Mouse (Mus musculus) hindbrain, embryonic 12.5 days (tissue): ENCODE data around the gene Kmt2c. TPM values are rescaled to one million over a fixed set of nuclear protein-coding genes. Genes with fewer than 3 reads are reported as not detected.
"Not testable (repeated sequence)": the region's sequence is repeated elsewhere in the genome, so short reads cannot be mapped to it uniquely, and the experiment has no call there.

Source experiments
- ATAC-seq: fragments of 200-750 bp; cut with Nextera tagmentation; 2 replicates; pipeline ENCODE4 v1.8.0; 2017; ENCODE audit warnings: moderate TSS enrichment; ENCODE audit not compliant: low FRiP score
- H3K27ac ChIP-seq: fragments of 300-500 bp; sonication (generic); 2 replicates; pipeline ENCODE4 v1.5.1; 2016; ENCODE audit warnings: mild to moderate bottlenecking
- H3K27me3 ChIP-seq: fragments of 300-500 bp; sonication (generic); 2 replicates; pipeline ENCODE4 v1.6.1; 2016; ENCODE audit warnings: mild to moderate bottlenecking
- H3K36me3 ChIP-seq: fragments of 300-500 bp; sonication (generic); 2 replicates; pipeline ENCODE4 v1.6.1; 2016; ENCODE audit warnings: mild to moderate bottlenecking
- H3K4me1 ChIP-seq: fragments of 300-500 bp; sonication (generic); 2 replicates; pipeline ENCODE4 v1.6.1; 2016
- H3K4me2 ChIP-seq: fragments of 300-500 bp; sonication (generic); replicated peaks from 2 replicates; pipeline ENCODE4 v1.6.1; 2016; ENCODE audit warnings: mild to moderate bottlenecking
- H3K4me3 ChIP-seq: fragments of 300-500 bp; sonication (generic); 2 replicates; pipeline ENCODE4 v1.5.1; 2016; ENCODE audit warnings: mild to moderate bottlenecking
- H3K9ac ChIP-seq: fragments of 300-500 bp; sonication (generic); 2 replicates; pipeline ENCODE4 v1.6.1; 2016; ENCODE audit warnings: mild to moderate bottlenecking, moderate library complexity
- H3K9me3 ChIP-seq: fragments of 300-500 bp; sonication (generic); replicated peaks from 2 replicates; pipeline ENCODE4 v1.6.1; 2016; ENCODE audit warnings: mild to moderate bottlenecking
- WGBS: fragments of 180-500 bp; shearing (Covaris S2); methylation state at CpG from one replicate; pipeline ENCODE4 v1.1.7; 2016; 5-methylcytosine and 5-hydroxymethylcytosine counted together
- polyA plus RNA-seq: library from polyadenylated mRNA; unstranded; fragments of >200 nt; fragmentation: Nextera tagmentation; extraction: Ambion mirVana; gene quantifications from 2 replicates; pipeline ENCODE4 v1.2.1, GENCODE M21; 2016

Kmt2c gene
- polyA plus RNA-seq, 1 experiment from 2014 or later, result 27.9 TPM

- Histone ChIP-seq H3K27ac (no peak overlapping the region), H3K9me3 (no peaks in the 10 kb centered on the region), H3K36me3 (no peaks in the 10 kb centered on the region), H3K9ac (no peak overlapping the region), H3K4me1 (peaks cover 10% of the 10 kb centered on the region), H3K4me3 (peak overlapping the region; percentile 71; the same call in 1 of the 2 replicates), H3K27me3 (no peaks in the 10 kb centered on the region), H3K4me2 (peak overlapping the region; percentile 70)
- WGBS, result 71% methylated on average over 7 of the region's 7 CpGs
- no peak for ATAC-seq
Observed at GRCm38 (mm10) chr5:25500686-25501085, 2.1 kb upstream of the Kmt2c start.

DNA sequence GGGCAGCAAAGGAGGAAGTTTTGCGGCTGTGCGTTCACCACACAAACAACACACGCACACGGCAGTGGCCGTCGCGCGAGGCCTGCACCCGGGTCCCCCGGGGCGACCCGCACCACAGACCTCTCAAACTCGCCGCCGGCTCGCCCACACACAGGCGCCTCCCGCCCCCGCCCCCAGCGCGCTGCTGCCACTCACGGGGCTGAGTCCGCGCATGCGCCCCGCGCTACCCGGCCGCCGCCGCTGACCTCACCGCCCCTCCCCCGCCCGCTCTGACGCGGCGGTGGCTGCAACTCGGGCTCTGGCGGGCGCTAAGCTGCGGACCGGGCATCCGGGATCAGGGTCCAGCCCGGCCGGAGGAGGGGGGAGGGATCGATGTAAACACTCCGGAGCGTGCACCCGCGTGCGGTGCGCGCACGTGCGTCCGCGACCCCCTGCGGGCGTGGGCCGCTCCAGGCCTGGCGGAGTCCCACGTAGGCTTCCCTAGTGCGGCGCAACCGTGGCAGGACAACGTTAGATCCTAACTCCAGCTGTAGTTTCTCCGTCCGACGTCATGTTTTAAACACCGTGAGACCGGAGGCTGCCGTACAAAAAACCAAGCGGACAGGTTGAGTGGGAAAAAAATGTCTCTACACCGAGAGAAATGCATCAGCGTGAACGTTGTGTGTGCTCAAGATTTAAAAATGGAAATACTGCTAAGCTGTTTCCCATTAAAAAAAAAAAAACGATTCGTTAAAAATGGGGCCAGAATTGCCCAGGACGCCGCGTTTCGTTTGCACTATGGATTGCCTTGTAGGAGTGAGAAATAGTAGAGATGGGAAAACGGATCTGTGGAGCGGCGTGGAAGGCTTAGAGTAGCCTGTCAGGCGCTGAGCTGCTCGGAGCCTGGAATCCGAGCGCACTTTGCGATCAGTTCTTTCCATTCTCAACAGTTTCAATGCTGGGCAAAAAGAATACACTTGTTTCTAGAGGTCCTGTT, 1.1 kb upstream of the Kmt2c start:
- H3K27ac ChIP-seq, result peak overlapping the region; percentile 100
- H3K9me3 ChIP-seq, result no peaks in the 10 kb centered on the region
- ATAC-seq, result peak; percentile 88
- no peaks in the 10 kb centered on the region for H3K27me3 ChIP-seq
- peak overlapping the region; percentile 70 for H3K4me2 ChIP-seq
- peaks cover 12% of the 10 kb centered on the region for H3K4me1 ChIP-seq
- peak overlapping the region; percentile 74 for H3K9ac ChIP-seq
- H3K4me3 ChIP-seq, result peak overlapping the region; percentile 71
- under 1% methylated on average over 77 of the region's 90 CpGs for WGBS
- H3K36me3 ChIP-seq, result no peaks in the 10 kb centered on the region

DNA sequence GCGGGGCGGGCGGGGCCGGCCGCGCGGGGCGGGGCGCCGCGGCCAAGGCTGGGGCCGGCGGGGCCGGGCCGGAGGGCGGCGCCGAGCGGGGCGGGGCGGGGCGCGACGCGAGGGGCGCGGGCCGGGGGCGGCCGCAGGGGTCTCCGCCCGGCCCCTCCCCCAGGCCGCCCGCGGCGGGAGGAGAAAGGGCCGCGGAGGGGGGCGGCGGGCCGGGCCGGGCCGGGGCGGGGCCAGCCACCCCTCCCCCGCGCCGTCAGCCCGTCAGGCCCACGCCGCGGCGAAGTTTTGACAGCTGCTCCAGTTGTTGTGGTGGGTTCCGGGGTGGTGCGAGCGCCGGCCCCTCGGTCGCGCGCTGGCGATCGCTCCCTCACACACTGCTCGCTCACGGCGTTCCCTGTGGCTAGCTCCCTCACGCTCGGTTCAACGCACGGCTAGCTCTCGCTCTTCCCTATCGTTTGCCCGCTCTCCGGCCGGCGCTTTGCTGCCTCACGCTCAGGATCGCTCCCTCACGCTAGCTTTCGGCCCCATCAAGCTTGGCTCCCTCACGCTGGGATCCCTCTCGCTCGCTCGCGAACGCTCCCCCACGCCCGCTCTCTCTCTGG, 339 bp upstream of the Kmt2c start:
- ATAC-seq, result peak; percentile 89
- under 1% methylated on average over 49 of the region's 87 CpGs for WGBS

DNA sequence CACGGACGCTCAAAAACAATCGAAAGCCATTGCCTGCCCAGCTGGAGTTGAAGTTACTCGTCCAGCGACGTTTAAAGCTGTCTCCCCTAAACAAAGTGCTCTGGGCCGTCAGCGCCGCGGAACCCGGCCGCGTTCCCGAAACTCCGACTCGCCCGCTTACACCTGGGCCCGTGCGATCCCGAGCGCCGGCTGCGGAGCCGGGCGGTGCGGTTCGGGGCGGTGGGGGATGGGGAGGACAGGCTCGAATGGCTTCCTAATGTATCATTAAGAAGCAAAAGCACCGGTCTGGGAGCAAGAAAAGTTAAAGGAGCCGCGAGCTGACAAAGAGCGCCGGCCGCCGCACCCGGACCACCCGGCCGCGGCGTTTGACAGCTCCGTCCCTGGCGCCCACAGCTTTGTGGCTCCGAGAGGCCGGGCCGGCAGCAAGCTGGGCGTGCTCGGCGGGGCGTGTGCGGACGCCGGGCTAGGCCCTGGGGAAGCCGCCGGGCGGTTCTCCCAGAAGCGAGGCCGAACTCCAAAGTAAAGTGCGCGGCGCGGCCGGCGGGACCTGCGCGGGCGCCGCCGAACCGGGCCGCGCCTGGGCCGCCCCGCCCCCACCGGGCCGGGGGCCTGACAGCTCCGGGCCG, 750 bp downstream of the Kmt2c start:
- Histone ChIP-seq H3K27me3 (no peaks in the 10 kb centered on the region), H3K4me2 (peak overlapping the region; percentile 90), H3K9me3 (no peaks in the 10 kb centered on the region), H3K4me3 (peak overlapping the region; percentile 96), H3K36me3 (no peaks in the 10 kb centered on the region), H3K9ac (peak overlapping the region; percentile 94), H3K4me1 (peaks cover 13% of the 10 kb centered on the region), H3K27ac (peak overlapping the region; percentile 99)
- peak; percentile 18 for ATAC-seq
- under 1% methylated on average over 61 of the region's 78 CpGs for WGBS

More for the DNA sequence above, 339 bp upstream of the Kmt2c start:
- peak overlapping the region; percentile 100 for H3K27ac ChIP-seq
- no peaks in the 10 kb centered on the region for H3K36me3 ChIP-seq
- peak overlapping the region; percentile 96 for H3K4me3 ChIP-seq
- H3K27me3 ChIP-seq, result no peaks in the 10 kb centered on the region
- H3K9me3 ChIP-seq, result no peaks in the 10 kb centered on the region
- H3K9ac ChIP-seq, result peak overlapping the region; percentile 74
- H3K4me1 ChIP-seq, result peaks cover 13% of the 10 kb centered on the region
- H3K4me2 ChIP-seq, result peak overlapping the region; percentile 70

- peaks cover 13% of the 10 kb centered on the region for H3K4me1 ChIP-seq
- H3K27ac ChIP-seq, result peak overlapping the region; percentile 99
- H3K9me3 ChIP-seq, result no peaks in the 10 kb centered on the region
- peak overlapping the region; percentile 90 for H3K4me2 ChIP-seq
- H3K36me3 ChIP-seq, result no peaks in the 10 kb centered on the region
- H3K9ac ChIP-seq, result peak overlapping the region; percentile 94
- no peaks in the 10 kb centered on the region for H3K27me3 ChIP-seq
- WGBS, result under 1% methylated on average over 10 of the region's 10 CpGs
- H3K4me3 ChIP-seq, result peak overlapping the region; percentile 96
- no peak for ATAC-seq
Observed at GRCm38 (mm10) chr5:25497369-25497719, 1.2 kb downstream of the Kmt2c start.

DNA sequence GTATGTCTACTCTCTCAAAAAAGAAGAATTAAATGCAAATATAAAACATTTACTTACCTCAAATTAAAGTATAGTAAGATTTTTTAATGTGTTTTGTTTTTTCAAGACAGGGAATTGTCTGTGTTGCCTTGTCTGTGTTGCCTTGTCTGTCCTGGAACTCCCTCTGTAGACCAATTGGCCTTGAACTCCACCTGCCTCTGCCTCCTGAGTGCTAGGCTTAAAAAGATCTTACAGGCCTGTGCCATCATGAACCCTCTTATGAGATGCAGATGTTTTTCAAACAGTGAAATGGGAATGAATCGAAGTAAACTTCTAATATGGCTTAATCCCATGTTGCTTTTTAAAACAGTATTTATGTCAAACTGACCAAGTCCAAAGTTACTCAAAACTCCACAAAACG, 1.9 kb downstream of the Kmt2c start:
- Histone ChIP-seq H3K4me1 (peaks cover 13% of the 10 kb centered on the region), H3K27ac (no peak overlapping the region), H3K9me3 (no peaks in the 10 kb centered on the region), H3K36me3 (no peaks in the 10 kb centered on the region), H3K4me2 (peak overlapping the region; percentile 90), H3K9ac (peak overlapping the region; percentile 94; the same call in 1 of the 2 replicates), H3K4me3 (peak overlapping the region; percentile 96), H3K27me3 (no peaks in the 10 kb centered on the region)
- WGBS, result 57% methylated on average over 2 of the region's 2 CpGs
- no peak for ATAC-seq

DNA sequence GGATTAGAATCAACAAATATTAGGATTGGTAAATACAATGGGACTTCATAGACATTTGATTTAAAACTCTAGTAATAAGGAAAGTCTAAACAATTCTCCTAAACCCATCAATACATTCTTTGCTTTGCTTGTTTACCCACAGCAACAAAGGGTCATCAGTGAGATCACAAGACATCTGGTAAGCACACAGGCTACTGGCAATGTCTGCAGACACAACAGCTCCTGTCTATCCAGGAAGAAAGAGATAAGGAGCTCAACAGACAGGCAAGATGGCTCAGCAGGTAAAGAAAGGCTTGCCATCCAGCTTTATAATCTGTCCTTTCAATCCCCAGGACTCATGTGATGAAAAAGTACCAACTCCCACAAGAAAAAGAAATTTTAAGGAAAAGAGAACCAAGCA, 19.7 kb downstream of the Kmt2c start:
- no peak overlapping the region for H3K27ac ChIP-seq
- H3K36me3 ChIP-seq, result no peaks in the 10 kb centered on the region
- H3K9ac ChIP-seq, result no peak overlapping the region
- H3K4me2 ChIP-seq, result no peak overlapping the region
- no peak overlapping the region for H3K4me3 ChIP-seq
- H3K4me1 ChIP-seq, result no peaks in the 10 kb centered on the region
- no peaks in the 10 kb centered on the region for H3K27me3 ChIP-seq
- ATAC-seq, result no peak
- no peaks in the 10 kb centered on the region for H3K9me3 ChIP-seq

DNA sequence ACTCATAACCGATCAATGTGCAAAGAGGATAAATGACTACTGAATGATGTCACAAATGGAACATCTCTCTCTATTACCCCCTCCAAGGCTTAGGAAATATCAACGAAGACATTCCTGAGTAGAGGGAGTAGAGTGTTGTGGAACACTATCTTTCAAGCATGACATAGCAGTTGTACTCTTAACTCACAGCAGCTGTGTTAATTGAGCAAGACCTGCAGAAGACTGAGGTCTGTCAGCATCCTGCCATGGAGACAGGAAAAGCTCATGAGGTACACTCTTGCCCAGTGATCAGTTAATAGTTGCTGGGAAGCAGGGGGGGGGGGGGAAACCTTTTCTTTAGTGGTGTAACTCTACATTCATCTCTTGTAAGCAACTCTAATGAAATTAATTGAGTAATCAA, 22.8 kb downstream of the Kmt2c start:
- Histone ChIP-seq H3K9ac (no peak overlapping the region), H3K4me2 (no peak overlapping the region), H3K4me3 (no peak overlapping the region), H3K4me1 (no peaks in the 10 kb centered on the region; the same call in 1 of the 2 replicates), H3K9me3 (no peaks in the 10 kb centered on the region), H3K36me3 (no peaks in the 10 kb centered on the region), H3K27me3 (no peaks in the 10 kb centered on the region), H3K27ac (no peak overlapping the region)
- WGBS, result 85% methylated on average over 2 of the region's 2 CpGs
- ATAC-seq, result no peak

DNA sequence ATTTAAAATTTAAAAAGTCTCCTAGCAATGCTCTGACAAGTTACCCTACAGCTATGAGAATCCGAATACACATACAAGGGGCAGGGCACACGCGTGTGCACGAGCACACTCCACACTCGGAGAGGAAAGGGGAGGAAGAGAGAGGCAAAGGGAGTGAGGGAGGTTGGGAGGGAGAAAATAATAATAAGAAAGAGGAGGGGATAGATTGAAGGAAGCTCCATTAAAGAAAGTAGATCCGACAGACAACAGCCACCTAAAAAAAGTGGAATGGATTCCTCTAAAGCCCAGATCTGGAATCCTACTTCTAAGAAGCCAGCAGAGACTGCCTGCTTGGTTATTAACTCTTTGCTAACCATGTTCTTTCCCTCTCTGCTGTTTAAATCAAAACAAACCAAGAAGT, 26.5 kb downstream of the Kmt2c start:
- H3K9me3 ChIP-seq, result no peaks in the 10 kb centered on the region
- ATAC-seq, result no peak
- no peaks in the 10 kb centered on the region; the same call in 1 of the 2 replicates for H3K4me1 ChIP-seq
- H3K27ac ChIP-seq, result peak overlapping the region; percentile 44
- H3K36me3 ChIP-seq, result no peaks in the 10 kb centered on the region
- H3K4me2 ChIP-seq, result peak overlapping the region; percentile 53
- no peaks in the 10 kb centered on the region for H3K27me3 ChIP-seq
- H3K9ac ChIP-seq, result peak overlapping the region; percentile 45; the same call in 1 of the 2 replicates
- peak overlapping the region; percentile 30 for H3K4me3 ChIP-seq
- WGBS, result 2% methylated on average over 6 of the region's 6 CpGs

- H3K27ac ChIP-seq, result no peak overlapping the region
- no peaks in the 10 kb centered on the region for H3K36me3 ChIP-seq
- H3K4me2 ChIP-seq, result no peak overlapping the region
- H3K27me3 ChIP-seq, result no peaks in the 10 kb centered on the region
- H3K4me3 ChIP-seq, result no peak overlapping the region
- no peak for ATAC-seq
- WGBS, result 86% methylated on average over 1 of the region's 1 CpGs
- H3K4me1 ChIP-seq, result no peaks in the 10 kb centered on the region
- H3K9ac ChIP-seq, result no peak overlapping the region
- no peaks in the 10 kb centered on the region for H3K9me3 ChIP-seq
Observed at GRCm38 (mm10) chr5:25461956-25462355, 36.6 kb downstream of the Kmt2c start.

- not testable (repeated sequence) for H3K27me3 ChIP-seq, ATAC-seq, H3K4me1 ChIP-seq, H3K9ac ChIP-seq, H3K36me3 ChIP-seq, H3K4me3 ChIP-seq, H3K4me2 ChIP-seq, H3K27ac ChIP-seq, H3K9me3 ChIP-seq
Observed at GRCm38 (mm10) chr5:25455432-25455831, 43.2 kb downstream of the Kmt2c start.

- H3K4me3 ChIP-seq, result no peak overlapping the region
- no peak overlapping the region for H3K27ac ChIP-seq
- no peak overlapping the region for H3K4me2 ChIP-seq
- no peaks in the 10 kb centered on the region for H3K27me3 ChIP-seq
- no peak for ATAC-seq
- WGBS, result 89% methylated on average over 2 of the region's 2 CpGs
- H3K9ac ChIP-seq, result no peak overlapping the region
- H3K36me3 ChIP-seq, result no peaks in the 10 kb centered on the region
- no peaks in the 10 kb centered on the region for H3K9me3 ChIP-seq
- no peaks in the 10 kb centered on the region for H3K4me1 ChIP-seq
Observed at GRCm38 (mm10) chr5:25452691-25453090, 45.9 kb downstream of the Kmt2c start.
